Mouse (Mus musculus): Measurements from ENCODE around the gene Ankrd13d. TPM values are rescaled to one million over a fixed set of nuclear protein-coding genes. Genes with fewer than 3 reads are reported as not detected.

The Ankrd13d gene
- polyA plus RNA-seq, 1 experiment from 2014 or later = 14.4 TPM

- DNase-seq (ENCODE audit: low spot score) = no peak
- H3K4me3 ChIP-seq = no peak overlapping the region
- H3K9me3 ChIP-seq = no peaks in the 10 kb centered on the region
- H3K27me3 ChIP-seq (ENCODE audit: insufficient read depth, poor library complexity, severe bottlenecking) = peaks cover 42% of the 10 kb centered on the region
- 89% methylated on average over 7 of the region's 7 CpGs for WGBS
- H3K36me3 ChIP-seq = no peaks in the 10 kb centered on the region
- no peak overlapping the region for H3K27ac ChIP-seq
- peaks cover 13% of the 10 kb centered on the region for H3K4me1 ChIP-seq (replicated peaks)
Observed at GRCm38 (mm10) chr19:4226779-4227178, 56.2 kb downstream of the Ankrd13d start.

- no peak overlapping the region for H3K27ac ChIP-seq
- WGBS = 88% methylated on average over 11 of the region's 11 CpGs
- peaks cover 14% of the 10 kb centered on the region for H3K4me1 ChIP-seq (replicated peaks)
- peaks cover 45% of the 10 kb centered on the region for H3K27me3 ChIP-seq (ENCODE audit: insufficient read depth, poor library complexity, severe bottlenecking)
- H3K9me3 ChIP-seq = no peaks in the 10 kb centered on the region
- no peak for DNase-seq (ENCODE audit: low spot score)
- H3K4me3 ChIP-seq = no peak overlapping the region
- no peaks in the 10 kb centered on the region for H3K36me3 ChIP-seq
Observed at GRCm38 (mm10) chr19:4222165-4222564, 60.8 kb downstream of the Ankrd13d start.

GRCm38 (mm10) chr19:4220957-4221743 is 61.8 kb downstream of the Ankrd13d start:
- DNase-seq (ENCODE audit: low spot score) = no peak
- Histone ChIP-seq H3K4me3 (no peak overlapping the region), H3K4me1 (replicated peaks) (peaks cover 24% of the 10 kb centered on the region), H3K36me3 (no peaks in the 10 kb centered on the region), H3K27ac (no peak overlapping the region), H3K9me3 (no peaks in the 10 kb centered on the region), H3K27me3 (ENCODE audit: insufficient read depth, poor library complexity, severe bottlenecking) (peaks cover 49% of the 10 kb centered on the region)
- WGBS = 43% methylated on average over 14 of the region's 14 CpGs

GRCm38 (mm10) chr19:4220416-4220815 is 62.5 kb downstream of the Ankrd13d start:
- no peaks in the 10 kb centered on the region for H3K9me3 ChIP-seq
- H3K4me1 ChIP-seq (replicated peaks) = peaks cover 32% of the 10 kb centered on the region
- WGBS = 68% methylated on average over 4 of the region's 4 CpGs
- no peaks in the 10 kb centered on the region for H3K36me3 ChIP-seq
- no peak overlapping the region for H3K27ac ChIP-seq
- no peak for DNase-seq (ENCODE audit: low spot score)
- peaks cover 53% of the 10 kb centered on the region for H3K27me3 ChIP-seq (ENCODE audit: insufficient read depth, poor library complexity, severe bottlenecking)
- H3K4me3 ChIP-seq = no peak overlapping the region

Other genes with a start within 250 kb of the Ankrd13d start
- gene Gstp1, start 245.2 kb downstream of the Ankrd13d start, polyA plus RNA-seq (2016; fragmentation: Nextera tagmentation; extraction: Ambion mirVana) = 442 and 460 TPM in 2 replicates
- 1.3 and 2.1 TPM in 2 replicates for gene Gstp2, start 237.1 kb downstream of the Ankrd13d start, polyA plus RNA-seq (2016; fragmentation: Nextera tagmentation; extraction: Ambion mirVana)
- gene Gstp3, start 223.6 kb downstream of the Ankrd13d start, polyA plus RNA-seq (2016; fragmentation: Nextera tagmentation; extraction: Ambion mirVana) = not detected in 2 replicates
- gene Cabp2, start 201.6 kb downstream of the Ankrd13d start, polyA plus RNA-seq (2016; fragmentation: Nextera tagmentation; extraction: Ambion mirVana) = not detected in 2 replicates
- 90.5 and 93.3 TPM in 2 replicates for gene Cdk2ap2, start 186.0 kb downstream of the Ankrd13d start, polyA plus RNA-seq (2016; fragmentation: Nextera tagmentation; extraction: Ambion mirVana)
- gene Pitpnm1, start 183.1 kb downstream of the Ankrd13d start, polyA plus RNA-seq (2016; fragmentation: Nextera tagmentation; extraction: Ambion mirVana) = 8.5 and 19.9 TPM in 2 replicates
- 65.8 and 73.9 TPM in 2 replicates for gene Aip, start 157.3 kb downstream of the Ankrd13d start, polyA plus RNA-seq (2016; fragmentation: Nextera tagmentation; extraction: Ambion mirVana)
- gene Gpr152, start 143.3 kb downstream of the Ankrd13d start, polyA plus RNA-seq (2016; fragmentation: Nextera tagmentation; extraction: Ambion mirVana) = not detected in 2 replicates
- 0.12 TPM in 1 of 2 replicates, not detected in the other for gene Cabp4, start 139.1 kb downstream of the Ankrd13d start, polyA plus RNA-seq (2016; fragmentation: Nextera tagmentation; extraction: Ambion mirVana)
- 138 and 156 TPM in 2 replicates for gene Coro1b, start 134.5 kb downstream of the Ankrd13d start, polyA plus RNA-seq (2016; fragmentation: Nextera tagmentation; extraction: Ambion mirVana)
- 0.51 and 0.76 TPM in 2 replicates for gene Ptprcap, start 129.5 kb downstream of the Ankrd13d start, polyA plus RNA-seq (2016; fragmentation: Nextera tagmentation; extraction: Ambion mirVana)
- gene Rps6kb2, start 119.8 kb downstream of the Ankrd13d start, polyA plus RNA-seq (2016; fragmentation: Nextera tagmentation; extraction: Ambion mirVana) = 65.4 and 77.0 TPM in 2 replicates
- gene Carns1, start 107.7 kb downstream of the Ankrd13d start, polyA plus RNA-seq (2016; fragmentation: Nextera tagmentation; extraction: Ambion mirVana) = 3.5 and 3.9 TPM in 2 replicates
- gene Tbc1d10c, start 91.9 kb downstream of the Ankrd13d start, polyA plus RNA-seq (2016; fragmentation: Nextera tagmentation; extraction: Ambion mirVana) = 0.85 and 1.2 TPM in 2 replicates
- 1,005 and 1,038 TPM in 2 replicates for gene Ppp1ca, start 91.1 kb downstream of the Ankrd13d start, polyA plus RNA-seq (2016; fragmentation: Nextera tagmentation; extraction: Ambion mirVana)
- gene Rad9a, start 81.5 kb downstream of the Ankrd13d start, polyA plus RNA-seq (2016; fragmentation: Nextera tagmentation; extraction: Ambion mirVana) = 53.0 and 53.9 TPM in 2 replicates
- gene Clcf1, start 68.9 kb downstream of the Ankrd13d start, polyA plus RNA-seq (2016; fragmentation: Nextera tagmentation; extraction: Ambion mirVana) = 0.87 and 1.2 TPM in 2 replicates
- not detected in 2 replicates for gene AC109138.7, start 68.8 kb downstream of the Ankrd13d start, polyA plus RNA-seq (2016; fragmentation: Nextera tagmentation; extraction: Ambion mirVana)
- 17.5 and 19.7 TPM in 2 replicates for gene Pold4, start 51.2 kb downstream of the Ankrd13d start, polyA plus RNA-seq (2016; fragmentation: Nextera tagmentation; extraction: Ambion mirVana)
- gene Ssh3, start 14.0 kb downstream of the Ankrd13d start, polyA plus RNA-seq (2016; fragmentation: Nextera tagmentation; extraction: Ambion mirVana) = 4.0 and 5.9 TPM in 2 replicates
- gene Grk2, start 23.1 kb upstream of the Ankrd13d start, polyA plus RNA-seq (2016; fragmentation: Nextera tagmentation; extraction: Ambion mirVana) = 14.8 and 16.7 TPM in 2 replicates
- gene Kdm2a, start 115.1 kb upstream of the Ankrd13d start, polyA plus RNA-seq (2016; fragmentation: Nextera tagmentation; extraction: Ambion mirVana) = 51.6 and 53.9 TPM in 2 replicates
- 16.5 and 19.5 TPM in 2 replicates for gene Rhod, start 156.3 kb upstream of the Ankrd13d start, polyA plus RNA-seq (2016; fragmentation: Nextera tagmentation; extraction: Ambion mirVana)
- gene Syt12, start 194.3 kb upstream of the Ankrd13d start, polyA plus RNA-seq (2016; fragmentation: Nextera tagmentation; extraction: Ambion mirVana) = 1.2 and 1.6 TPM in 2 replicates
- 0.13 TPM in 1 of 2 replicates, not detected in the other for gene 2010003K11Rik, start 215.4 kb upstream of the Ankrd13d start, polyA plus RNA-seq (2016; fragmentation: Nextera tagmentation; extraction: Ambion mirVana)
- gene Pcx, start 227.3 kb upstream of the Ankrd13d start, polyA plus RNA-seq (2016; fragmentation: Nextera tagmentation; extraction: Ambion mirVana) = 23.1 and 25.5 TPM in 2 replicates